Mouse (Mus musculus): ENCODE results near the gene Gm40193.
"Not testable (repeated sequence)": the region's sequence is repeated elsewhere in the genome, so short reads cannot be mapped to it uniquely, and the experiment has no call there.

Gene Gm40193

GRCm38 (mm10) chr11:70539877-70540587, 7.3 kb upstream of the Gm40193 start, which contains the start of gene Pld2:
Pld2 (plus strand) TSS chr11:70540064.
- DNase-seq = peak; percentile 88

GRCm38 (mm10) chr11:70539423-70539822, 6.7 kb upstream of the Gm40193 start:
- no peak for DNase-seq

GRCm38 (mm10) chr11:70531065-70531464, 1.7 kb downstream of the Gm40193 start:
- not testable (repeated sequence) for DNase-seq

GRCm38 (mm10) chr11:70528610-70529009, 4.1 kb downstream of the Gm40193 start:
- DNase-seq = no peak

GRCm38 (mm10) chr11:70526211-70526610, 6.5 kb downstream of the Gm40193 start:
- DNase-seq = no peak

GRCm38 (mm10) chr11:70525726-70526125, 7.0 kb downstream of the Gm40193 start:
- DNase-seq = no peak

GRCm38 (mm10) chr11:70525184-70525678, 7.5 kb downstream of the Gm40193 start, which contains the start of gene Psmb6:
Psmb6 (plus strand) TSS chr11:70525367.
- peak; percentile 95 for DNase-seq

GRCm38 (mm10) chr11:70524782-70525181, 8.0 kb downstream of the Gm40193 start:
- no peak for DNase-seq

- DNase-seq = not testable (repeated sequence)
These were observed 9.3 kb downstream of the Gm40193 start for GRCm38 (mm10) chr11:70523306-70523989.

- no peak for DNase-seq
These were observed 12.5 kb downstream of the Gm40193 start for GRCm38 (mm10) chr11:70520178-70520769.

GRCm38 (mm10) chr11:70518923-70519322, 13.8 kb downstream of the Gm40193 start, which contains the start of gene Gltpd2:
Gltpd2 (plus strand) TSS chr11:70519196.
- DNase-seq = no peak

- DNase-seq = no peak
These were observed 14.3 kb downstream of the Gm40193 start for GRCm38 (mm10) chr11:70518436-70518835.

GRCm38 (mm10) chr11:70516352-70516751, 16.4 kb downstream of the Gm40193 start:
- no peak for DNase-seq

GRCm38 (mm10) chr11:70514288-70514687, 18.5 kb downstream of the Gm40193 start, which contains the start of gene Vmo1:
Vmo1 (minus strand) TSS chr11:70514616.
- DNase-seq = no peak

- DNase-seq = no peak
These were observed 19.2 kb downstream of the Gm40193 start for GRCm38 (mm10) chr11:70513520-70513919.

GRCm38 (mm10) chr11:70512709-70513342, 19.9 kb downstream of the Gm40193 start:
- no peak for DNase-seq

GRCm38 (mm10) chr11:70511825-70512224, 20.9 kb downstream of the Gm40193 start:
- no peak for DNase-seq

GRCm38 (mm10) chr11:70511242-70511641, 21.5 kb downstream of the Gm40193 start:
- no peak for DNase-seq

- DNase-seq = peak; percentile 41
These were observed 22.8 kb downstream of the Gm40193 start for GRCm38 (mm10) chr11:70509753-70510564.

- DNase-seq = no peak
These were observed 25.7 kb downstream of the Gm40193 start for GRCm38 (mm10) chr11:70506962-70507515.

- DNase-seq = peak; percentile 59
These were observed 26.4 kb downstream of the Gm40193 start for GRCm38 (mm10) chr11:70506385-70506784.

GRCm38 (mm10) chr11:70504970-70505369, 27.8 kb downstream of the Gm40193 start, which contains the start of gene Tm4sf5:
Tm4sf5 (plus strand) TSS chr11:70505244.
- no peak for DNase-seq
